Mouse (Mus musculus): ENCODE data around the gene Susd5.

GRCm38 (mm10) chr9:114022141-114022540 lies 34.8 kb upstream of the Susd5 start:
- no peak for TF ChIP-seq GATA1 (IDR thresholded peaks at IDR 0.05; ENCODE audit: borderline replicate concordance, low read length)
- TF ChIP-seq FLI1 (IDR thresholded peaks at IDR 0.05; ENCODE audit: low read length) = no peak
